Mouse (Mus musculus) kidney, adult 2 months (tissue): Measurements from ENCODE around the gene Rnf212b.

Experiments used
- CTCF ChIP-seq: fragments of 200-500 bp; conservative IDR thresholded peaks from 2 replicates; pipeline ENCODE4 v1.5.1; 2011; ENCODE audit warnings: low read depth, mild to moderate bottlenecking, control low read depth, low read length, moderate library complexity, mixed read lengths; ENCODE audit not compliant: insufficient read depth, insufficient read length
- POLR2A ChIP-seq: fragments of 200-500 bp; IDR thresholded peaks from one replicate; pipeline ENCODE4 v1.6.1; 2011; ENCODE audit warnings: low read depth, low read length, control low read depth

GRCm38 (mm10) chr14:54793894-54794830 lies 19.8 kb upstream of the Rnf212b start:
- no peak for TF ChIP-seq POLR2A
- no peak for TF ChIP-seq CTCF
